Mouse (Mus musculus) heart, postnatal 0 days (tissue): Measurements from ENCODE around the gene Gm6676. TPM values are rescaled to one million over a fixed set of nuclear protein-coding genes. Genes with fewer than 3 reads are reported as not detected.
A peak's percentile ranks its signal among the peaks of the same experiment; 100 is the strongest.
"Not testable (repeated sequence)": the region's sequence is repeated elsewhere in the genome, so short reads cannot be mapped to it uniquely, and the experiment has no call there.

Experiments
- ATAC-seq: fragments of 200-750 bp; cut with Nextera tagmentation; 2 replicates; pipeline ENCODE4 v1.8.0; 2017; ENCODE audit warnings: low read depth, moderate number of reproducible peaks, moderate library complexity; ENCODE audit not compliant: insufficient read depth
- DNase-seq: peaks from one replicate; pipeline ENCODE4 v3.0.0-alpha.2; 2016; ENCODE audit warnings: low spot score
- H3K27ac ChIP-seq: fragments of 300-500 bp; sonication (generic); 2 replicates; pipeline ENCODE4 v1.5.1; 2014; ENCODE audit warnings: low read depth, mild to moderate bottlenecking
- H3K27me3 ChIP-seq: fragments of 300-500 bp; sonication (generic); 2 replicates; pipeline ENCODE4 v1.6.1; 2014; ENCODE audit warnings: low read length, mixed read lengths; ENCODE audit not compliant: control insufficient read depth, insufficient read depth
- H3K36me3 ChIP-seq: fragments of 300-500 bp; sonication (generic); replicated peaks from 2 replicates; pipeline ENCODE4 v1.6.1; 2014; ENCODE audit warnings: low read length, mixed read lengths; ENCODE audit not compliant: control insufficient read depth, insufficient read depth
- H3K4me1 ChIP-seq: fragments of 300-500 bp; sonication (generic); 2 replicates; pipeline ENCODE4 v1.6.1; 2014; ENCODE audit warnings: antibody characterized with exemption; ENCODE audit not compliant: control insufficient read depth, insufficient read depth
- H3K4me2 ChIP-seq: fragments of 300-500 bp; sonication (generic); 2 replicates; pipeline ENCODE4 v1.6.1; 2014; ENCODE audit warnings: low read depth, mild to moderate bottlenecking, low read length, moderate library complexity
- H3K4me3 ChIP-seq: fragments of 300-500 bp; sonication (generic); 2 replicates; pipeline ENCODE4 v1.5.1; 2014; ENCODE audit warnings: low read depth, low read length
- H3K9ac ChIP-seq: fragments of 300-500 bp; sonication (generic); replicated peaks from 2 replicates; pipeline ENCODE4 v1.6.1; 2014; ENCODE audit warnings: low read depth, low read length, mixed read lengths
- H3K9me3 ChIP-seq: fragments of 300-500 bp; sonication (generic); replicated peaks from 2 replicates; pipeline ENCODE4 v1.6.1; 2016; ENCODE audit warnings: low read length; ENCODE audit not compliant: control insufficient read depth
- WGBS: fragments of 180-500 bp; shearing (Covaris S2); extraction: QIAGEN DNeasy Blood & Tissue Kit; methylation state at CpG from one replicate; pipeline ENCODE4 v1.1.7; 2014; 5-methylcytosine and 5-hydroxymethylcytosine counted together
- polyA plus RNA-seq: library from polyadenylated mRNA; unstranded; fragments of >200 nt; fragmentation: Nextera tagmentation; extraction: Ambion mirVana; gene quantifications from 2 replicates; pipeline ENCODE4 v1.2.1, GENCODE M21; 2015
- total RNA-seq: library from RNA; depleted of rRNA; stranded (reverse); fragments of >200 nt; gene quantifications from 2 replicates; pipeline ENCODE4 v1.2.3, GENCODE M21; 2014; ENCODE audit warnings: low replicate concordance; rRNA removed

The Gm6676 gene
- total RNA-seq = not detected in 2 replicates
- not detected in 2 replicates for polyA plus RNA-seq

- H3K4me2 ChIP-seq, H3K27me3 ChIP-seq, H3K27ac ChIP-seq, H3K4me3 ChIP-seq, H3K9me3 ChIP-seq, H3K36me3 ChIP-seq, H3K4me1 ChIP-seq, H3K9ac ChIP-seq, DNase-seq, ATAC-seq: not testable (repeated sequence)
- WGBS = no CpG with 5 or more reads among the region's 2 CpGs
Observed at GRCm38 (mm10) chr14:7125312-7125711, at the start of gene Gm6676. TSS of gene Gm6676 (minus strand) at chr14:7125412.

- H3K4me3 ChIP-seq, H3K36me3 ChIP-seq, H3K4me2 ChIP-seq, H3K27me3 ChIP-seq, H3K4me1 ChIP-seq, H3K27ac ChIP-seq, H3K9ac ChIP-seq, ATAC-seq, DNase-seq, H3K9me3 ChIP-seq: not testable (repeated sequence)
- WGBS = no CpG with 5 or more reads among the region's 37 CpGs
Observed at GRCm38 (mm10) chr14:7174483-7174971, 49.3 kb upstream of the Gm6676 start, which contains the start of gene Gm3512. TSS of gene Gm3512 (minus strand) at chr14:7174533.

DNA sequence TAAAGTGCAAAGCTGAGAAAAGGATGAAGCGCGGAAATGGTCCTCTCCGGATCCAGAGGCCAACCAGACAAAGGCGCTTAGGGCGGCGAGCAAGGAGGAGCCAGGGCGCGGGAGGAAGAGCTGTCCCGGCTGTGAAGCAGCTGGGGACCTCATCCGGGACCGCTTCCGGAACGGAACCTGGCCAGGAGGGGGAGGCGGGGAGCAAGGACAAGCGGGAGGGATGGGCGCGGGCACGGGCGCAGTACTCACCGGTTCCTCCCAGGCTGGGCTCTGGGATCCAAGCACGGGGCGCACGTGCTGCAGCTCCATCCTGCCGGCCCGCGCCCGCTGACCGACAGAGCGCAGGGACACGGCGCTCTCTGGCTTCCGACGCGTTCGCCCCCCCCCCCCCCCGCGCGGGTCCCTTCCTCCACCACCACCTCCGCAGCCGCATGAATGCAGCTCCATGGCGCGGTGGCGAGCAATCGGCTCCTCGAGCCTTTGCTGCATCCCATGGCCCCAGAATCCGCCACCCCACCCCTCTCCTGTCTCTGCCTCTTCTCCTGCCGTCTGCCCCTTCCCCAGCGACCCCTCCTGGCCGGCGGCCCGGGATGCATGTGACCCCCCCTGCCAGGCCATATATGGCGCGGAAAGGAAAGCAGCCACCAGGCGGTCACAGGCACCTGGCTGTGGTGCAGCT is 19.9 kb downstream of the Gm6676 start:
- Histone ChIP-seq H3K4me3 (peak overlapping the region; percentile 42), H3K4me2 (peak overlapping the region; percentile 60), H3K27ac (peak overlapping the region; percentile 78)
- not testable (repeated sequence) for H3K36me3 ChIP-seq, H3K9ac ChIP-seq, H3K27me3 ChIP-seq, H3K4me1 ChIP-seq, ATAC-seq, H3K9me3 ChIP-seq
- peak; percentile 11 for DNase-seq
- under 1% methylated on average over 8 of the region's 54 CpGs for WGBS

DNA sequence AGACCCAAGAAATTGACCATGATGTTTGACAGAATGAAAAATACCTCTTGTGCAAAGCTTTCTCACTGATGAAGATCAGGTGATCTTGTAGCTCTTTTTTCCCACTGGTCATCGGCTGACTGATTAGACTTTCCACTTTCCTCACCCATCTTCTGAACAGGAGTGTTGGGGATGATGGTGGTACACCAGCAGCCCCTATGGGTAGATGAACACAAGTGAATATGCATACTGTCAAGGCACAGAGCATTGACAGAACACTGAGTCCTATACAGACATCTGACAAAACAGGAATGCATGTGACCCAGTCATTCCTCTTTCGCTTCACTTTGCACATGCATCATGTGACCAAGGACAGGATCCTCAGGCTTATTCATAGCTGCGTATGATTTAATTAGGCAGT is 24.7 kb downstream of the Gm6676 start, which contains the start of gene Gm3696:
Gene Gm3696, minus strand, starts transcription at position 101 of the 400 bp plus-strand sequence.
- not testable (repeated sequence) for H3K27me3 ChIP-seq, H3K9ac ChIP-seq, H3K36me3 ChIP-seq, H3K9me3 ChIP-seq, H3K27ac ChIP-seq, DNase-seq, H3K4me2 ChIP-seq, H3K4me3 ChIP-seq, ATAC-seq, H3K4me1 ChIP-seq
- 73% methylated on average over 1 of the region's 3 CpGs for WGBS

Other genes starting within 250 kb of the Gm6676 start
- not detected in 2 replicates for gene Gm3667, start 235.4 kb downstream of the Gm6676 start, total RNA-seq
- gene Gm3667, start 235.4 kb downstream of the Gm6676 start, polyA plus RNA-seq = 0.27 and 0.40 TPM in 2 replicates
- not detected in 2 replicates for gene Gm6356, start 151.6 kb downstream of the Gm6676 start, total RNA-seq
- not detected in 2 replicates for gene Gm6356, start 151.6 kb downstream of the Gm6676 start, polyA plus RNA-seq
- gene Gm10406, start 98.0 kb downstream of the Gm6676 start, total RNA-seq = not detected in 2 replicates
- gene Gm10406, start 98.0 kb downstream of the Gm6676 start, polyA plus RNA-seq = 0.08 and 0.16 TPM in 2 replicates
- not detected in 2 replicates for gene Gm3685, start 80.4 kb downstream of the Gm6676 start, total RNA-seq
- not detected in 2 replicates for gene Gm3685, start 80.4 kb downstream of the Gm6676 start, polyA plus RNA-seq
- gene Gm3696, start 24.8 kb downstream of the Gm6676 start, total RNA-seq = 2.4 TPM in 1 of 2 replicates, not detected in the other
- 0.37 and 0.70 TPM in 2 replicates for gene Gm3696, start 24.8 kb downstream of the Gm6676 start, polyA plus RNA-seq
- gene Gm3512, start 49.1 kb upstream of the Gm6676 start, total RNA-seq = 0.08 and 0.31 TPM in 2 replicates
- gene Gm3512, start 49.1 kb upstream of the Gm6676 start, polyA plus RNA-seq = 1.2 and 1.6 TPM in 2 replicates
- gene Gm16434, start 69.1 kb upstream of the Gm6676 start, total RNA-seq = not detected in 2 replicates
- not detected in 2 replicates for gene Gm16434, start 69.1 kb upstream of the Gm6676 start, polyA plus RNA-seq
- gene Gm3727, start 139.3 kb upstream of the Gm6676 start, total RNA-seq = not detected in 2 replicates
- gene Gm3727, start 139.3 kb upstream of the Gm6676 start, polyA plus RNA-seq = not detected in 2 replicates
- 0.23 and 0.34 TPM in 2 replicates for gene Gm3739, start 189.6 kb upstream of the Gm6676 start, total RNA-seq
- gene Gm3739, start 189.6 kb upstream of the Gm6676 start, polyA plus RNA-seq = 0.41 and 0.45 TPM in 2 replicates
- not detected in 2 replicates for gene Gm5797, start 207.0 kb upstream of the Gm6676 start, total RNA-seq
- not detected in 2 replicates for gene Gm5797, start 207.0 kb upstream of the Gm6676 start, polyA plus RNA-seq
- not detected in 2 replicates for gene Gm8374, start 239.7 kb upstream of the Gm6676 start, total RNA-seq
- not detected in 2 replicates for gene Gm8374, start 239.7 kb upstream of the Gm6676 start, polyA plus RNA-seq